Mouse (Mus musculus) forebrain, embryonic 12.5 days (tissue): ENCODE results near the gene Shq1. TPM values are rescaled to one million over a fixed set of nuclear protein-coding genes. Genes with fewer than 3 reads are reported as not detected.

ENCODE experiments used
- ATAC-seq: fragments of 200-750 bp; cut with Nextera tagmentation; 2 replicates; pipeline ENCODE4 v1.8.0; 2017; ENCODE audit warnings: moderate TSS enrichment; ENCODE audit not compliant: low FRiP score
- H3K27ac ChIP-seq: fragments of 300-500 bp; sonication (generic); 2 replicates; pipeline ENCODE4 v1.5.1; 2016; ENCODE audit warnings: mild to moderate bottlenecking
- H3K27me3 ChIP-seq: fragments of 300-500 bp; sonication (generic); 2 replicates; pipeline ENCODE4 v1.6.1; 2016; ENCODE audit warnings: mild to moderate bottlenecking
- H3K36me3 ChIP-seq: fragments of 300-500 bp; sonication (generic); replicated peaks from 2 replicates; pipeline ENCODE4 v1.6.1; 2016; ENCODE audit warnings: mild to moderate bottlenecking
- H3K4me1 ChIP-seq: fragments of 300-500 bp; sonication (generic); 2 replicates; pipeline ENCODE4 v1.6.1; 2016
- H3K4me2 ChIP-seq: fragments of 300-500 bp; sonication (generic); 2 replicates; pipeline ENCODE4 v1.6.1; 2016; ENCODE audit warnings: mild to moderate bottlenecking, moderate library complexity
- H3K4me3 ChIP-seq: fragments of 300-500 bp; sonication (generic); replicated peaks from 2 replicates; pipeline ENCODE4 v1.5.1; 2016; ENCODE audit warnings: mild to moderate bottlenecking
- H3K9ac ChIP-seq: fragments of 300-500 bp; sonication (generic); 2 replicates; pipeline ENCODE4 v1.6.1; 2016; ENCODE audit warnings: mild to moderate bottlenecking
- H3K9me3 ChIP-seq: fragments of 300-500 bp; sonication (generic); 2 replicates; pipeline ENCODE4 v1.6.1; 2016
- WGBS: fragments of 180-500 bp; shearing (Covaris S2); methylation state at CpG from one replicate; pipeline ENCODE4 v1.1.7; 2016; 5-methylcytosine and 5-hydroxymethylcytosine counted together
- polyA plus RNA-seq: library from polyadenylated mRNA; unstranded; fragments of >200 nt; fragmentation: Nextera tagmentation; extraction: Ambion mirVana; gene quantifications from 2 replicates; pipeline ENCODE4 v1.2.1, GENCODE M21; 2016

Gene Shq1
- polyA plus RNA-seq, 1 experiment from 2014 or later = 18.5 TPM

- 88% methylated on average over 5 of the region's 5 CpGs for WGBS
- H3K4me2 ChIP-seq = no peak overlapping the region
- H3K27ac ChIP-seq = no peak overlapping the region
- H3K27me3 ChIP-seq = no peaks in the 10 kb centered on the region
- no peak for ATAC-seq
- no peak overlapping the region for H3K9ac ChIP-seq
- H3K9me3 ChIP-seq = no peaks in the 10 kb centered on the region
- H3K36me3 ChIP-seq = no peaks in the 10 kb centered on the region
- H3K4me1 ChIP-seq = peaks cover 9% of the 10 kb centered on the region
- no peak overlapping the region for H3K4me3 ChIP-seq
These were observed 84.2 kb downstream of the Shq1 start for GRCm38 (mm10) chr6:100586758-100587157.

DNA sequence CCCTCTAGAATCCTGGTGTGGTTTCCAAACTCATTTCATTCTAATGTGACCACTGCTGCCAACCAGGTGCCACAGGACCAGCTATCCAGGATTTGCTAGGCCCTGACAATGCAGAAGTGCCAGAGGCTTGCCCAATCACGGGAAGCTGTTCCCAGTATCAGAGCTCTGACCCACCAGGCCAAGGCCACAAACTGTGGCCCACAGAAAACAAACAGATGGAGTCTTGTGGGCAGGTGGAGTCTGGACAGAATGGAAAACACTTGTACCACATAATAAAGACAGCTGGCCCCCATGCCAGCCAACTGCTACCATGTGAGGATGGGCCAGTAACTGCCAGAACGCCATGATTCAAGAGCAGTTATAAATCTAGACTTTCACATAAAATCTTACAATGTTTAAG, 89.0 kb downstream of the Shq1 start:
- H3K9ac ChIP-seq = no peak overlapping the region
- peaks cover 20% of the 10 kb centered on the region for H3K4me1 ChIP-seq
- H3K4me2 ChIP-seq = no peak overlapping the region
- WGBS = 78% methylated on average over 2 of the region's 2 CpGs
- no peaks in the 10 kb centered on the region for H3K9me3 ChIP-seq
- H3K27me3 ChIP-seq = no peaks in the 10 kb centered on the region
- ATAC-seq = no peak
- no peak overlapping the region for H3K4me3 ChIP-seq
- H3K36me3 ChIP-seq = no peaks in the 10 kb centered on the region
- H3K27ac ChIP-seq = peak overlapping the region; percentile 47; the same call in 1 of the 2 replicates

GRCm38 (mm10) chr6:100581056-100581455, 89.9 kb downstream of the Shq1 start:
- Histone ChIP-seq H3K36me3 (no peaks in the 10 kb centered on the region), H3K9ac (no peak overlapping the region), H3K27ac (0 out of 2 replicates have a peak overlapping the region, but pooled peaks have one; percentile 47), H3K9me3 (no peaks in the 10 kb centered on the region), H3K4me3 (no peak overlapping the region), H3K4me2 (no peak overlapping the region), H3K4me1 (peaks cover 20% of the 10 kb centered on the region), H3K27me3 (no peaks in the 10 kb centered on the region)
- ATAC-seq = no peak

DNA sequence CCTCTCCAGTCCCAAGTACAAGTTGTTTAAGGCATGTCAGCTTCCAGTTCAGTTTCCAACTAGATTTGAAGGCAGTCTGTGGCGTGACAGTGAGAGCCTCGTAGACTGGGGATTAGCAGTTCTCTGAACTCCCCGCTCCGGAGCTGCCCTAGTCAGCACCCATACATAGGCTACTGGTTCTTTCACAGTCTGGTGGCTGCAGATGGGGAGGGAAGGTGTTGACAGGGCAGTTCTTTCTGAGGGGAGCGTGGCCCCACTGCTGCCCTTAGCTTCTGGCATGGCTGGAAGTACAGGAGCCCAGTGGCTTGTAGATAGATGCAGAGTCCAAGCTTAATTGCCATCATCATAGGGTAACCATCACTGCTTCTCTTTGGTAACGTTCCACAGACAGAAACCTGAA, 93.4 kb downstream of the Shq1 start:
- Histone ChIP-seq H3K27ac (no peak overlapping the region), H3K36me3 (peaks cover 4% of the 10 kb centered on the region; the same call in 1 of the 2 replicates), H3K9ac (no peak overlapping the region), H3K9me3 (no peaks in the 10 kb centered on the region), H3K4me3 (no peak overlapping the region), H3K4me2 (no peak overlapping the region), H3K27me3 (no peaks in the 10 kb centered on the region), H3K4me1 (peaks cover 19% of the 10 kb centered on the region)
- no peak for ATAC-seq
- 89% methylated on average over 6 of the region's 6 CpGs for WGBS

GRCm38 (mm10) chr6:100576171-100576570, 94.8 kb downstream of the Shq1 start:
- Histone ChIP-seq H3K36me3 (peaks cover 4% of the 10 kb centered on the region; the same call in 1 of the 2 replicates), H3K4me2 (no peak overlapping the region), H3K4me3 (no peak overlapping the region), H3K9ac (no peak overlapping the region), H3K9me3 (no peaks in the 10 kb centered on the region), H3K27me3 (no peaks in the 10 kb centered on the region), H3K4me1 (peaks cover 4% of the 10 kb centered on the region), H3K27ac (no peak overlapping the region)
- ATAC-seq = no peak
- WGBS = 84% methylated on average over 6 of the region's 6 CpGs

GRCm38 (mm10) chr6:100566774-100567173, 104.2 kb downstream of the Shq1 start:
- Histone ChIP-seq H3K4me2 (no peak overlapping the region), H3K9ac (no peak overlapping the region), H3K9me3 (no peaks in the 10 kb centered on the region), H3K27ac (no peak overlapping the region), H3K36me3 (no peaks in the 10 kb centered on the region), H3K4me1 (peaks cover 35% of the 10 kb centered on the region), H3K27me3 (0 out of 2 replicates have a peak, but pooled peaks cover 14% of the 10 kb centered on the region), H3K4me3 (no peak overlapping the region)
- WGBS = 80% methylated on average over 6 of the region's 6 CpGs
- no peak for ATAC-seq

DNA sequence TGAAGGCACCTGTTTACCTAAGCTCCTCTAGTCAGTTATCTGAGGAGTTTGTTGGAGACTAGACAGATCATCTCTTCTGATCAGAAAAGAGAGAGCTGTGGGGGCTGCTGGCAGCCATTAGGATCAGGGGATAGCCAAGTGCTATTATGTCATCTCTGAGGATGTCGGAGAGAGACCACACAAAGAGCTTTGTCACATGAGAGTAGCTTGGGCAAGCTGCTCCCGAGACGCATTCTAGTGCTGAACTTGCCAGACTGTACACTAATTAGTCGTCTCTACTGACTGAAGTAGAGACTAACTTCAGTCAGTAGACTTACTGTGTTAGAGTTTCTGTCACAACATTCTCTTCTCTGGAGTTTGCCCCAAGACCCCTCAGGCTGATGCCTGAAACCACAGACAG, 106.4 kb downstream of the Shq1 start:
- WGBS = 13% methylated on average over 4 of the region's 4 CpGs
- H3K4me2 ChIP-seq = no peak overlapping the region
- no peak overlapping the region for H3K4me3 ChIP-seq
- no peaks in the 10 kb centered on the region for H3K36me3 ChIP-seq
- peaks cover 36% of the 10 kb centered on the region for H3K27me3 ChIP-seq
- no peak overlapping the region for H3K27ac ChIP-seq
- H3K9me3 ChIP-seq = no peaks in the 10 kb centered on the region
- peaks cover 35% of the 10 kb centered on the region for H3K4me1 ChIP-seq
- no peak for ATAC-seq
- H3K9ac ChIP-seq = no peak overlapping the region

DNA sequence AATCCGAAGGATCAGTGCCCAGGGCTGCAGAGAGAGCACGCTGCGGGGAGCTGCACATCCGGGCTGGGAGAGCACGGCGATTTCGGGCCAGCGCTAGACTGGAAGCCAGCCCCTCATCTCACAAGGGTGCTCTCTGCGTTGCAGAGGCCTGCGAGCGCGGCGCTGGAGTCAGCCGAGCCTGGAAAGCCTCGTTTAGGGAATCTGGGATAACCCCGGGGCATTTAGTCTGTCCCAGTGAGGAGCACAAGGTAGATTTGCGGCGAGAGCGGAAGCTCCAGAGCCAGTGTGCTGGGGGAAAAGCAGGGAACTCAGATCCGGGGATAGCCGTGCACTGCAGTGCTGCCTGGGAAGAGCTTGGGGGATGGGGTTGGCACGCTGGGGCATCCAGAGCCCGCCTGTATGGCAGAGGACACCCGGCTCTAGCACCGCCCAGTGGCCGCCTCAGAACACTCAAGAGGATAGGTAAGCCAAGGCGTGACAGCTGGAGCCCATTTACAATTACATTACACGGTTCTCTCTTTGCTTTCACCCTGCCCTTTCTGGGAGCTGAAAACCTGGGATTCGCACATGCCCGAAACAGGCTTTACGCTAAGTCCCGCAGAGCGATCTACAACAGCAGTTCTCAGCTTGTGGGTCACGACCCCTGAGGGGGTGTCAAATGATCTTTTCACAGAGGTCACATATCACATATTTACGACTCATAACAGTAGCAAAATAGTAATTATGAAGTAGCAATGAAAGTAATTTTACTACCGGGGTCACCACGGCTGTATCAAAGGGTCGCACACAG, 107.2 kb downstream of the Shq1 start:
- peak; percentile 90 for ATAC-seq
- Histone ChIP-seq H3K9ac (peak overlapping the region; percentile 71), H3K4me2 (peak overlapping the region; percentile 97), H3K4me1 (peaks cover 32% of the 10 kb centered on the region), H3K27me3 (peaks cover 44% of the 10 kb centered on the region), H3K9me3 (no peaks in the 10 kb centered on the region), H3K4me3 (peak overlapping the region; percentile 47), H3K27ac (peak overlapping the region; percentile 81), H3K36me3 (no peaks in the 10 kb centered on the region)
- 8% methylated on average over 38 of the region's 38 CpGs for WGBS

DNA sequence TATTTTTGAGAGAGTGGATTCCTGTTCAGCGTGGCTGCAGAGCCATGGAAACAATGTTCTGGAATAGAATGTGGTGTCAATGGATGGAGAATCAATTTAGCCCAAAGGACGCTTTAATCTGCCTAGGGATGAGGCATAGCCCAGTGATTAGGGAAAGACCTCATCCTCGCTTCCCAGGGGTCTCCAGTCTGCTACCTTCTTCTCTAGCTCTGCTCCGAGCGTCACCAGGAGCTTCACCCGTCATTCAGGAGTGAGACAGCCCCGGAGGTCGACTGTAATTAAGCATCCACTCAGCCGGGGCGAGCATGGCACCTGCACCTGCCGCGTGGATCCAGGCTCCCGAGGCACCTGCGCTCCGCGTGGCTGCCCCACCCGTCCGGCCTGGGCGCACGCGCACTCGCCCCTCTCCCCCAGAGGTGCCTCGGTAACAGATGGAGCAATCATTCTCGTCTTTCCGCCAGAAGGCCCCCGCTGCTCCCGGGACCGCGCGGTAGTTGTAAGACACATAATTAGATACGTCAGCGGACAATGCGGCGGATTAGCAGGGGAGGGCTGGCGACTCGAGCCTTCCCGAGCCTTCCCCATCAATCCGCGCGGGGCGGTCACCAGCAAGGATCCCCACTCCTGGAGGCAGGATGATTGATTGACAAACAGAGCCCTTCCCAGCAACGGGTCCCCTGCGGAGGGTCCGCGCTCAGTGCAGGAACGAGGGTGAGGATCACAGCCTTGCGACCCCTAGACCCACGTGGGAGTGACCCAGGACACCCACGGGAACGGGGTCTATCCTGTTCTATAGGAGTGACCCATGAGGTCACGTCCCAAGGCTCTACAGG, 108.0 kb downstream of the Shq1 start:
- Histone ChIP-seq H3K9me3 (no peaks in the 10 kb centered on the region), H3K27me3 (peaks cover 45% of the 10 kb centered on the region)

DNA sequence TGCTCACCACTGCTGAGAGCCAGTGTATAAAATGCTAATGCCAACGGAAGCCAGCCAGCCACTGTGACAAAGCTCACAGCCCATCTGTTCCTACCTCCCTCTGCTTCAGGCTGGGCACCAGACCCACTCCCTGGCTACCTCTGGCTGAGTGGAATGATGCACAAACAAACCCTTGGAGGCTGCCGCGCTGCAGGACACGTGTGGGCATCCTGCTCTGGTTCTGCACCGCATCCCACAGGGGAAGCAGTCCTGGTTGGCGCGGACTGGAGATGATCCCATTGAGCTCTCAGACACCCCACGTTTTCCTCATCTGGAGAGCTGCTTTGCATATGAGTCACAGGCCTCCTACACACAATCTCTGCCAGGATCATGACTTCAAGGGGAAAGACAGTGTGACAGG, 112.9 kb downstream of the Shq1 start:
- peaks cover 10% of the 10 kb centered on the region for H3K4me1 ChIP-seq
- no peaks in the 10 kb centered on the region for H3K9me3 ChIP-seq
- H3K27me3 ChIP-seq = peaks cover 52% of the 10 kb centered on the region
- H3K27ac ChIP-seq = 0 out of 2 replicates have a peak overlapping the region, but pooled peaks have one; percentile 61
- no peak overlapping the region for H3K4me3 ChIP-seq
- no peak overlapping the region for H3K9ac ChIP-seq
- 57% methylated on average over 8 of the region's 8 CpGs for WGBS
- H3K4me2 ChIP-seq = no peak overlapping the region
- ATAC-seq = no peak
- H3K36me3 ChIP-seq = no peaks in the 10 kb centered on the region

More for the DNA sequence above, 108.0 kb downstream of the Shq1 start:
- Histone ChIP-seq H3K4me3 (peak overlapping the region; percentile 47), H3K4me1 (peaks cover 32% of the 10 kb centered on the region), H3K4me2 (peak overlapping the region; percentile 97), H3K36me3 (no peaks in the 10 kb centered on the region), H3K9ac (peak overlapping the region; percentile 71), H3K27ac (peak overlapping the region; percentile 81)
- WGBS = under 1% methylated on average over 51 of the region's 51 CpGs
- peak; percentile 70 for ATAC-seq

GRCm38 (mm10) chr6:100542154-100542997, 128.6 kb downstream of the Shq1 start:
- H3K9ac ChIP-seq = no peak overlapping the region
- H3K27ac ChIP-seq = no peak overlapping the region
- peaks cover 6% of the 10 kb centered on the region; the same call in 1 of the 2 replicates for H3K4me1 ChIP-seq
- ATAC-seq = no peak
- H3K36me3 ChIP-seq = no peaks in the 10 kb centered on the region
- no peaks in the 10 kb centered on the region for H3K9me3 ChIP-seq
- no peak overlapping the region for H3K4me3 ChIP-seq
- WGBS = 68% methylated on average over 15 of the region's 15 CpGs
- peaks cover 12% of the 10 kb centered on the region; the same call in 1 of the 2 replicates for H3K27me3 ChIP-seq
- no peak overlapping the region for H3K4me2 ChIP-seq

GRCm38 (mm10) chr6:100539698-100540097, 131.3 kb downstream of the Shq1 start:
- Histone ChIP-seq H3K9me3 (no peaks in the 10 kb centered on the region), H3K27ac (no peak overlapping the region), H3K4me2 (no peak overlapping the region), H3K36me3 (no peaks in the 10 kb centered on the region), H3K4me1 (peaks cover 6% of the 10 kb centered on the region; the same call in 1 of the 2 replicates), H3K27me3 (0 out of 2 replicates have a peak, but pooled peaks cover 9% of the 10 kb centered on the region), H3K4me3 (no peak overlapping the region), H3K9ac (no peak overlapping the region)
- WGBS = 44% methylated on average over 4 of the region's 4 CpGs
- no peak for ATAC-seq
